Mouse (Mus musculus) heart, adult 18-20 months (tissue): Measurements from ENCODE around the gene Reps2. TPM values are rescaled to one million over a fixed set of nuclear protein-coding genes. Genes with fewer than 3 reads are reported as not detected.

Experiments
- DNase-seq, 2 experiments: peaks; one replicate each; pipeline ENCODE4 v3.0.0; 2021 to 2022; ENCODE audit warnings: mixed read lengths in 1 of 2
- total RNA-seq, 2 experiments: library from RNA; stranded (reverse); gene quantifications; 2 replicates each; pipeline ENCODE4 v1.2.3; 2021

Gene Reps2
- total RNA-seq, 2 experiments from 2014 or later: 1.5 to 1.6 TPM

- DNase-seq: no peak
These were observed 54.2 kb downstream of the Reps2 start for GRCm38 (mm10) chrX:162589173-162589805.

GRCm38 (mm10) chrX:162584349-162584748 is 59.1 kb downstream of the Reps2 start:
- DNase-seq: no peak

- DNase-seq: no peak
These were observed 62.9 kb downstream of the Reps2 start for GRCm38 (mm10) chrX:162580521-162580920.

GRCm38 (mm10) chrX:162568439-162568838 is 75.0 kb downstream of the Reps2 start:
- no peak for DNase-seq

- no peak for DNase-seq
These were observed 77.9 kb downstream of the Reps2 start for GRCm38 (mm10) chrX:162565501-162565900.

- DNase-seq: peak in 1 of 2 experiments; percentile 11
These were observed 87.0 kb downstream of the Reps2 start for GRCm38 (mm10) chrX:162556459-162556841.

GRCm38 (mm10) chrX:162555729-162556458 is 87.6 kb downstream of the Reps2 start:
- DNase-seq: peak; percentile 29

GRCm38 (mm10) chrX:162554513-162554912 is 88.9 kb downstream of the Reps2 start:
- DNase-seq: peak in 1 of 2 experiments; percentile 9

GRCm38 (mm10) chrX:162552383-162552782 is 91.1 kb downstream of the Reps2 start:
- DNase-seq: no peak

- DNase-seq: no peak
These were observed 98.4 kb downstream of the Reps2 start for GRCm38 (mm10) chrX:162545037-162545436.

GRCm38 (mm10) chrX:162542576-162543227 is 100.7 kb downstream of the Reps2 start:
- no peak for DNase-seq

GRCm38 (mm10) chrX:162541961-162542360 is 101.5 kb downstream of the Reps2 start:
- DNase-seq: no peak

GRCm38 (mm10) chrX:162531016-162531415 is 112.4 kb downstream of the Reps2 start:
- no peak for DNase-seq

GRCm38 (mm10) chrX:162527240-162527639 is 116.2 kb downstream of the Reps2 start:
- peak; percentile 4 to 52 for DNase-seq

GRCm38 (mm10) chrX:162521831-162522514 is 121.5 kb downstream of the Reps2 start:
- DNase-seq: peak; percentile 13 to 41

GRCm38 (mm10) chrX:162521197-162521596 is 122.3 kb downstream of the Reps2 start:
- peak; percentile 4 to 31 for DNase-seq

GRCm38 (mm10) chrX:162520374-162520773 is 123.1 kb downstream of the Reps2 start:
- DNase-seq: no peak

GRCm38 (mm10) chrX:162510426-162510980 is 132.9 kb downstream of the Reps2 start:
- DNase-seq: peak; percentile 1 to 3

GRCm38 (mm10) chrX:162505186-162505585 is 138.3 kb downstream of the Reps2 start:
- no peak for DNase-seq

- no peak for DNase-seq
These were observed 140.0 kb downstream of the Reps2 start for GRCm38 (mm10) chrX:162503436-162503835.

- DNase-seq: no peak
These were observed 142.5 kb downstream of the Reps2 start for GRCm38 (mm10) chrX:162500962-162501361.

GRCm38 (mm10) chrX:162496485-162496884 is 147.0 kb downstream of the Reps2 start:
- DNase-seq: no peak
